Mouse (Mus musculus) retina, postnatal 1 day (tissue): ENCODE measurements at regions not wholly inside any gene's neighbourhood (a gene's known extent, or its start where the extent isn't known, plus 50 kb on each side); places are given as distances from the start of the nearest gene placed in this dataset.
A peak's percentile ranks its signal among the peaks of the same experiment; 100 is the strongest.

Experiments
- DNase-seq: peaks from one replicate; pipeline ENCODE4 v3.0.0-alpha.2; 2012

DNA sequence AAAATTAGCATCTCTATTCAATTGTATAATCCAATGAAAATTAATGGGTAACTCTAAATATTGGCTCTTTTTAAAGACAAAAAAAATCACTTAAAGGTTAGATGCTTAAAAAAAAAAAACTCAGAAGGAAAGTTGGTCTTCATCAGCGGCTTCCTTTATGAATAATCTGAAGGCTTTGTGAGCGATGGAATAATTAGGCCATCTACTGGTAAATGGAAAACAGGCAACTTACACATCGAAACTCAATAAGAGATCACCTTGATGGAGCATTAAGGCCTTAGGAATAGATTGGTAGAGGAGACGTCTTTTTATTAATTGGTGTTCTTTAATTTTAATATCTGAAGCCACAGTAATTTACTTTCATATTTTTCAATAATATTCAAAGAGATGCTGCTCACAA lies 218.6 kb upstream of the Tacr3 start:
- DNase-seq = peak; percentile 26

- peak; percentile 83 for DNase-seq
These were observed 217.1 kb upstream of the Tacr3 start for GRCm38 (mm10) chr3:134611516-134612297.

DNA sequence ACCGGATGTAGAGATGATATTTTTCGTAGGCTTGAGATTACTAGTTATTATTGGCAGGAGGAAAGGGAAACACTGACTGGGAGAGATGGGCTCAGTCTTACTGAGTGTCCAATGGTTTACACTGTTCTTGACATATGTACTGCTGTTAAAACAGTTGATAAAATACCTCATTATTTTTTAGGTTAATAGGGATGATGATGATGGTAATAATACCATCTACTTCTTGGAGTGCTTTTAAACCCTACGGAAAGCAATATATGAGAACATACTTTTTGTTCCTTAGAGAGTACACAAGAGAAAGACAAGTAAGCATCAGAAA lies 216.6 kb upstream of the Tacr3 start:
- DNase-seq = no peak

DNA sequence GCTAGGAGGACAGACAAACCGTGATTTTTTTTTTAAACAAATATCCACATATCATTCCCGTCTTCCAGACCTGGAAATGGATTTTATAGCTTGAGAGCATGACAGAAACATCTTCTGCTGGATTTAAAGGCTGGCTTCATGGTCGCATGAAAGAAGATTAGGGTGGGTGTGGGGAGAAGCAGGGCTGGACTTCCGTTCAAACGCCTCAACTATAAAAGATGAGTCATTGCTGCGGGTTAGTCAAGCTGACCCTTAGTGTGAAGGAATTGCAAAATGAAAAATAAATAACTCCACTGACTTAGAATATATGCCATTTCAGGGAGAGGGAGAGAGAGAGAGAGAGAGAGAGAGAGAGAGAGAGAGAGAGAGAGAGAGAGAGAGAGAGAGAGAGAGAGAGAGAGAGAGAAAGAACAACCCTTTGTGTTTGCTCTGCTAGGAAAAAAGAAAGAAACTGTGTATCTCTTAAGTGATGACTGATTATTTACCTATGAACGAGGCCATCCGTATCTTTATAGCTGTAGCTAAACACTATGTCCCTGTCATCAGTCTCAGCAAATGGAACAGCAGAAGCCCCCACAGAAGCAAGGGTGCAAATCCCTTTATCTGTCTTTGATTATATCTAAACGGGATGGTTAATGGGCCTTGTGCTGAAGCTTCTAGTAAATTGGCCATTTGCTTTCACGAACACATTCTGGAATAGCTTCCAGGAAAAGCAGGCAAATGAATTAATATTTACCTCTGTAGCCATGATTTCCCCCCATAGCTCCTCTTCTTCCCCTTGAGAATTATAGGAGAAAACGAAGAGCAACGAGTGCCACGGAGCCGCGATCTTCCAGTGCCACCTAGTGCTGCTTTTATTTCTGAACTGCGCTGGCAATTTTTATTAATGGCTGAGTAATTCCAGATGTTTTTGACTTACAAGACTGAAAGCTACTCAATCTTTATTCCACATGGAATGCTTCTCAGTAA lies 199.4 kb upstream of the Tacr3 start:
- DNase-seq = peak; percentile 79

DNA sequence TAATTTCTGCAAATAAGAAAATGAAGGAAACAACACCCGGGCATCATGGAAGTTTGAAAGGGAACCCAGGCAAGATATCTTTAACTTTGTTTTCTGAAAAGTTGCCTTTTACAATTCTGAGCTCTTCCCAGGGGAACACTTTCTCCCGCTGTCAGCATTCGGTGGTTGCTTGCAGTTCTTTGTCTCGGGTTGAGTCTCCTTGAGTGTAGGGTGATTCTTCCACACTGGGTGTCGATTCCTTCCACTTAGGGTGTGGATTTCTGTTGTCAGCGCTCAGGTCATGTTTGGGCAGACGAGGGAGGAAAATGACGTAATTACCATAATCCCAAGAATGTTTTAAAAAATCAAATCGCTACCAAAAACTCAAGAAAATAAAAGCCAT lies 198.7 kb upstream of the Tacr3 start:
- no peak for DNase-seq

DNA sequence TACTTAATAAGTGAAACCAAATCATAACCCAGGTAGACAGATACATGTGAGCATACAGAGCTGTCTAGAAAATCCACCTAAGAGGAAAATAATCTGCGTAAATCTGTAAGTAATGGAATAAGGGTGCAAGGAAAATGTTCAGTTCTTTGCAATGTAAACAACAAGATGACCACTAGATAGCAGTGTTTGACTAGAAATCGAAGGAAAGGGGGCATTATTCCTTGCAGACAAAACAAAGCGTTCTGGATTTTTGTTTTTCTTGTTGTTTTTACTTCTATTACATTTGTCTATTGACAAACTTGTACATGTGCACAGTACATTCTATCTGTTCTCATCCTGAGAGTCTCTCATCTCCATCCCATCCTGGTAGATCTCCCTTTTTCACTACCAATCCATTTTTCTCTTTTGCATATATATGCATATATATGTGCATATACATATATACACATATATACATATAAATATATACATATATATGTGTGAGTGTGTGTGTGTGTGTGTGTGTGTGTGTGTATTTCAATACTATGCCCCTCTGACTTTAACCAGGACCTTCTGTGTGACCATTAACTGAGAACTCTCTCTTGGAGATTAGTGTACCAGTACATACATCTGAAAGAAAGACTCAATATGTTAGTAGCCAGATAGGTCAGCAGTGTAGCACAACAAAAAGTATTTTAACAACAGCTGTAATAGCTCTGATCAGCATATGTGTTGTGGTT lies 179.9 kb upstream of the Tacr3 start:
- peak; percentile 70 for DNase-seq

DNA sequence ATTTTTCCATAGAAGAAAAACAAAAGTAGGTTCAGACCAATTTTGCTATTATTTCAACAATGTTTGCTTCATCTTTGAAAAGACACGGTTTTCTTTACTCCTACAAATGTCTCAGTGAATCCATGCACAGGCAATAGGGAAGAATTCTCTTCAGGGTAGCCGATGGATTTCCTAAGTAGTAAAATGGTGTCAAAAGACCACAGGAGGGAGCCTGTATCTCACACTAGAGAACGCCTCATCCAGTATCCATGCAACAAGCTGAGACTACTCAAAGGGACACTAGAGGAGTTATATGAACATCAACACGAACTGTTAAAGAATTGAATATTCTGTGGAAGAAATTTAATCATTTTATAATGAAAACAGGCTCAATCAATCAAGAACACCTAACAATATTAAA lies 174.8 kb upstream of the Tacr3 start:
- peak; percentile 59 for DNase-seq

GRCm38 (mm10) chr3:134694893-134695292 lies 133.9 kb upstream of the Tacr3 start:
- peak; percentile 72 for DNase-seq

GRCm38 (mm10) chr3:134718620-134719019 lies 110.2 kb upstream of the Tacr3 start:
- DNase-seq = no peak

DNA sequence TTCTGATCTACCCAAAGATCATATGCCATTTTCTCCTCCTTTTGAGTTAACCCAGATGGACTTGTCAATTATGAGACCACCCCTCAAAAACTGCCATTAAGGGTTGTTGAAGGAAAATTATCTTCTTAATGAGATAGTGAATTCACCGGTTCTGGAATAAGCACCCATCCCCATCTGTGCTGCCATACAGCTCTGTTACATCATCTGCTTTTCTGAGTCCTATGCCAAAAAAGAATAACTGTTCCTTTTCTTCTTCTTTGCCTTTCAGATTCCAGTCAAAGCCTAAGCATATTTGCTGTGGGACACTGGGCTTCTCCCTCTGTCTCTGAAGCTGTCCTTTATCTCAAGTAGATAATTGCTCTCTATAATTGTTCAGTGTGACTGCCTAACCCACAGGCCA lies 93.1 kb upstream of the Tacr3 start:
- DNase-seq = no peak

DNA sequence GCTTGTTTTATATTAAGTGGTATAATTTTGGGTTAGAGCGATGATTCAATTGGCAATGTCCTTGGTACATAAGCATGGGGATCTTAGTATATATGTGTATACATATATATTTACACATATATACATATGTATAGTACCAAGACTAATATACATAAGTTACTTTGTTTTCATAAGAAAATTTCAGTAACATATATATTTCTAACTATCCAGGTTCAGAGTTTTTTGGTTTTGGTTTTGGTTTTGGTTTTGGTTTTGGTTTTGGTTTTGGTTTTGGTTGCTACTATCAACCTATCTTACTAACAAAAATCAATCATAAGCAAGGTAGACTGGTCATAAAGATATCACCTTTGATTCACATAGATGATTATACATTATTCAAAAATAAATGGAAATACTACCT lies 67.7 kb upstream of the Tacr3 start:
- no peak for DNase-seq

DNA sequence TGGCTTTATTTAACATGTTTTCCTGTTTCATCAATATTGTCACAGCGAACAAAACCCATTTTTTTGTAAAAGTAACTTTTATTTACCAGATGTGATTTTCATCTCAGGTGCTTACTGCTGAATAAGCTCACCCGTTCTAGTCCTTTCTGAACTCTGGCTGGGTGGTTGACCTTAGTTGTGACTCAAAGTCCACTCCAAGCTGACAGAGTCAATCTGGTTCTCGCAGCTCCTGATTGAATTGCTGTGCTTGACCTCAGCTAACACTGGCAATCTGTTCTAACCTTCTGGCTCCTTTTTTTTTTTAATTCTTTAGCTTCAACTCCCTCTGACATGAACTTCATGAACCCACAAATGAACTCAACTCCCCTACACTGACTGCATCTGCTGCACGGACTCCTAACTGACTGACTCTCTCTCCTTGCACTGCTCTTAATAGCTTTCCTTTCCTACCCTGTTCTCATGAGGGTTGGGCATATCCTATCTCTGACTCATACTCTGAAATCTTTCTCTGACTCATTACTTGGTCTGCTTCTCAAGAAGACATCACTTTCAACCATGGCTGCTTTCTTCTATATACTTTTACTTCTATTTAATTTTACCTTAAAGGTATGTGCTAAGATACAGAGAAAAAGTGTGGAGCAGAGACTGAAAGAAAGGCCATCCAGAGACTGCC lies 65.4 kb upstream of the Tacr3 start:
- no peak for DNase-seq
